Mouse (Mus musculus) CH12.LX (cell line): ENCODE results near the gene Mgat4d. TPM values are rescaled to one million over a fixed set of nuclear protein-coding genes. Genes with fewer than 3 reads are reported as not detected.

ENCODE experiments used
- DNase-seq: peaks from one replicate; pipeline ENCODE4 v3.0.0-alpha.2; 2013; ENCODE audit errors: extremely low read depth
- H3K27ac ChIP-seq: 2 replicates; pipeline ENCODE4 v1.5.1; 2012; ENCODE audit warnings: low read depth, mild to moderate bottlenecking, control low read depth, moderate library complexity; ENCODE audit not compliant: insufficient read depth
- H3K27me3 ChIP-seq: replicated peaks from 2 replicates; pipeline ENCODE3; 2012; ENCODE audit warnings: inconsistent platforms
- H3K36me3 ChIP-seq, 2 experiments: replicated peaks in 1 of 2; 2 replicates each; pipeline versions ENCODE3 to v1.6.1; 2012; ENCODE audit warnings: inconsistent platforms in 1 of 2, low read length in 1 of 2, mild to moderate bottlenecking in 1 of 2, mixed read lengths in 1 of 2, moderate library complexity in 1 of 2; ENCODE audit not compliant: control insufficient read depth in 1 of 2, insufficient read depth in 1 of 2
- H3K4me1 ChIP-seq, 2 experiments: 2 replicates each; pipeline ENCODE4 v1.6.1; 2012; ENCODE audit warnings: inconsistent platforms in 1 of 2, moderate library complexity in 1 of 2; ENCODE audit not compliant: insufficient read depth in 2 of 2, control insufficient read depth in 1 of 2
- H3K4me2 ChIP-seq: 2 replicates; pipeline ENCODE4 v1.6.1; 2012; ENCODE audit warnings: low read depth, mild to moderate bottlenecking, control low read depth; ENCODE audit not compliant: poor library complexity, insufficient read depth, severe bottlenecking
- H3K4me3 ChIP-seq, 3 experiments: fragments of 150-350 bp in 1 of 3; sonication (generic) in 1 of 3; replicated peaks in 1 of 3; 2 replicates each; pipeline versions ENCODE3 to v1.5.1; 2011 to 2012; ENCODE audit warnings: low read depth in 2 of 3, low read length in 2 of 3, mild to moderate bottlenecking in 2 of 3, moderate library complexity in 2 of 3, control low read depth in 1 of 3, improper control_type of control experiment in 1 of 3, inconsistent platforms in 1 of 3, mixed read lengths in 1 of 3; ENCODE audit not compliant: poor library complexity in 1 of 3
- H3K79me2 ChIP-seq: replicated peaks from 2 replicates; pipeline ENCODE4 v1.6.1; 2012; ENCODE audit warnings: mild to moderate bottlenecking, moderate library complexity; ENCODE audit not compliant: control insufficient read depth, poor library complexity, insufficient read depth, severe bottlenecking; ENCODE audit errors: extremely low read depth
- H3K9ac ChIP-seq: 2 replicates; pipeline ENCODE4 v1.6.1; 2012; ENCODE audit warnings: low read depth, mild to moderate bottlenecking, control low read depth, moderate library complexity; ENCODE audit not compliant: insufficient read depth
- H3K9me3 ChIP-seq: replicated peaks from 2 replicates; pipeline ENCODE3; 2012; ENCODE audit warnings: low read length, inconsistent platforms, mixed read lengths
- BHLHE40 ChIP-seq: IDR thresholded peaks from 2 replicates; pipeline ENCODE4 v1.6.1; 2011; ENCODE audit warnings: mild to moderate bottlenecking, low read depth, low read length, improper control_type of control experiment
- CHD1 ChIP-seq: IDR thresholded peaks from 2 replicates; pipeline ENCODE4 v1.6.1; 2012; ENCODE audit warnings: low read depth, low read length, improper control_type of control experiment, inconsistent platforms
- CHD2 ChIP-seq: IDR thresholded peaks from 2 replicates; pipeline ENCODE4 v1.6.1; 2011; ENCODE audit warnings: low read length, improper control_type of control experiment
- CTCF ChIP-seq, 2 experiments: IDR thresholded peaks in 1 of 2; conservative IDR thresholded peaks in 1 of 2; 2 replicates each; pipeline ENCODE4 v1.5.1; 2011 to 2012; ENCODE audit warnings: low read depth in 2 of 2, low read length in 2 of 2, improper control_type of control experiment in 1 of 2, inconsistent platforms in 1 of 2, mild to moderate bottlenecking in 1 of 2, moderate library complexity in 1 of 2
- E2F4 ChIP-seq: IDR thresholded peaks from 2 replicates; pipeline ENCODE4 v1.6.1; 2011; ENCODE audit warnings: low read depth, low read length, improper control_type of control experiment; ENCODE audit not compliant: insufficient replicate concordance
- ELF1 ChIP-seq: IDR thresholded peaks from 2 replicates; pipeline ENCODE4 v1.6.1; 2014; ENCODE audit warnings: low read depth, mild to moderate bottlenecking, inconsistent platforms, low read length, improper control_type of control experiment
- EP300 ChIP-seq: IDR thresholded peaks from 2 replicates; pipeline ENCODE4 v1.6.1; 2011; ENCODE audit warnings: low read length, improper control_type of control experiment
- ETS1 ChIP-seq: conservative IDR thresholded peaks from 2 replicates; pipeline ENCODE4 v1.6.1; 2012; ENCODE audit warnings: low read depth, mild to moderate bottlenecking, inconsistent platforms, low read length, improper control_type of control experiment, moderate library complexity
- GABPA ChIP-seq: IDR thresholded peaks from 2 replicates; pipeline ENCODE4 v1.6.1; 2012; ENCODE audit warnings: low read depth, low read length, improper control_type of control experiment, inconsistent platforms; ENCODE audit not compliant: insufficient replicate concordance
- HCFC1 ChIP-seq: IDR thresholded peaks from 2 replicates; pipeline ENCODE4 v1.6.1; 2012; ENCODE audit warnings: low read depth, mild to moderate bottlenecking, inconsistent platforms, low read length, improper control_type of control experiment
- IRF4 ChIP-seq: IDR thresholded peaks from 2 replicates; pipeline ENCODE4 v1.6.1; 2014; ENCODE audit warnings: low read depth, mild to moderate bottlenecking, inconsistent platforms, low read length, improper control_type of control experiment
- JUN ChIP-seq: IDR thresholded peaks from 2 replicates; pipeline ENCODE4 v1.6.1; 2011; ENCODE audit warnings: low read depth, mild to moderate bottlenecking, low read length, improper control_type of control experiment, moderate library complexity; ENCODE audit not compliant: insufficient read depth
- JUND ChIP-seq: conservative IDR thresholded peaks from 2 replicates; pipeline ENCODE4 v1.6.1; 2011; ENCODE audit warnings: low read depth, low read length, improper control_type of control experiment
- KAT2A ChIP-seq: IDR thresholded peaks from 2 replicates; pipeline ENCODE4 v1.6.1; 2012; ENCODE audit warnings: low read length, improper control_type of control experiment, inconsistent platforms; ENCODE audit not compliant: insufficient replicate concordance
- MAFK ChIP-seq: IDR thresholded peaks from 2 replicates; pipeline ENCODE4 v1.6.1; 2011; ENCODE audit warnings: low read length, improper control_type of control experiment; ENCODE audit not compliant: insufficient replicate concordance
- MAX ChIP-seq: IDR thresholded peaks from 2 replicates; pipeline ENCODE4 v1.6.1; 2011; ENCODE audit warnings: low read length, improper control_type of control experiment
- MAZ ChIP-seq: IDR thresholded peaks from 2 replicates; pipeline ENCODE4 v1.6.1; 2012; ENCODE audit warnings: low read depth, mild to moderate bottlenecking, inconsistent platforms, low read length, improper control_type of control experiment, moderate library complexity
- MEF2A ChIP-seq: IDR thresholded peaks from 2 replicates; pipeline ENCODE4 v1.6.1; 2014; ENCODE audit warnings: low read depth, mild to moderate bottlenecking, inconsistent platforms, low read length, improper control_type of control experiment, borderline replicate concordance
- MXI1 ChIP-seq: IDR thresholded peaks from 2 replicates; pipeline ENCODE4 v1.6.1; 2011; ENCODE audit warnings: mild to moderate bottlenecking, low read depth, low read length, improper control_type of control experiment
- MYC ChIP-seq: IDR thresholded peaks from 2 replicates; pipeline ENCODE4 v1.6.1; 2011; ENCODE audit warnings: low read depth, mild to moderate bottlenecking, improper control_type of control experiment, low read length
- NELFE ChIP-seq: IDR thresholded peaks from 2 replicates; pipeline ENCODE4 v1.6.1; 2011; ENCODE audit warnings: low read depth, low read length, improper control_type of control experiment
- NRF1 ChIP-seq: IDR thresholded peaks from 2 replicates; pipeline ENCODE4 v1.6.1; 2014; ENCODE audit warnings: low read depth, mild to moderate bottlenecking, inconsistent platforms, low read length, improper control_type of control experiment, moderate library complexity
- PAX5 ChIP-seq: IDR thresholded peaks from 2 replicates; pipeline ENCODE4 v1.6.1; 2012; ENCODE audit warnings: low read length, inconsistent platforms, mixed read lengths
- POLR2A ChIP-seq: IDR thresholded peaks from 2 replicates; pipeline ENCODE4 v1.6.1; 2011; ENCODE audit warnings: low read depth, mild to moderate bottlenecking, improper control_type of control experiment, low read length
- POLR2AphosphoS2 ChIP-seq: IDR thresholded peaks from 2 replicates; pipeline ENCODE4 v1.6.1; 2011; ENCODE audit warnings: low read depth, low read length, improper control_type of control experiment
- RAD21 ChIP-seq: IDR thresholded peaks from 2 replicates; pipeline ENCODE4 v1.6.1; 2011; ENCODE audit warnings: low read depth, mild to moderate bottlenecking, low read length, improper control_type of control experiment, moderate library complexity
- RCOR1 ChIP-seq: conservative IDR thresholded peaks from 2 replicates; pipeline ENCODE4 v1.6.1; 2012; ENCODE audit warnings: low read depth, mild to moderate bottlenecking, inconsistent platforms, low read length, improper control_type of control experiment
- SIN3A ChIP-seq: IDR thresholded peaks from 2 replicates; pipeline ENCODE4 v1.6.1; 2012; ENCODE audit warnings: low read length, improper control_type of control experiment, inconsistent platforms
- SMC3 ChIP-seq: IDR thresholded peaks from 2 replicates; pipeline ENCODE4 v1.6.1; 2011; ENCODE audit warnings: low read depth, low read length, improper control_type of control experiment
- TBP ChIP-seq: conservative IDR thresholded peaks from 2 replicates; pipeline ENCODE4 v1.6.1; 2011; ENCODE audit warnings: low read depth, low read length, improper control_type of control experiment
- TCF12 ChIP-seq: IDR thresholded peaks from 2 replicates; pipeline ENCODE4 v1.6.1; 2014; ENCODE audit warnings: low read depth, mild to moderate bottlenecking, inconsistent platforms, low read length, improper control_type of control experiment
- UBTF ChIP-seq: IDR thresholded peaks from 2 replicates; pipeline ENCODE4 v1.6.1; 2012; ENCODE audit warnings: low read depth, mild to moderate bottlenecking, inconsistent platforms, low read length, improper control_type of control experiment, moderate library complexity
- USF1 ChIP-seq: IDR thresholded peaks from 2 replicates; pipeline ENCODE4 v1.6.1; 2014; ENCODE audit warnings: low read depth, mild to moderate bottlenecking, inconsistent platforms, low read length, improper control_type of control experiment
- USF2 ChIP-seq: conservative IDR thresholded peaks from 2 replicates; pipeline ENCODE4 v1.6.1; 2011; ENCODE audit warnings: low read depth, low read length, improper control_type of control experiment
- ZC3H11A ChIP-seq: IDR thresholded peaks from 2 replicates; pipeline ENCODE4 v1.6.1; 2012; ENCODE audit warnings: low read depth, mild to moderate bottlenecking, inconsistent platforms, low read length, improper control_type of control experiment
- ZKSCAN1 ChIP-seq: IDR thresholded peaks from 2 replicates; pipeline ENCODE4 v1.6.1; 2012; ENCODE audit warnings: low read depth, inconsistent platforms, low read length, improper control_type of control experiment, borderline replicate concordance
- ZMIZ1 ChIP-seq: IDR thresholded peaks from 2 replicates; pipeline ENCODE4 v1.6.1; 2012; ENCODE audit warnings: low read depth, mild to moderate bottlenecking, inconsistent platforms, low read length, improper control_type of control experiment
- ZNF384 ChIP-seq: IDR thresholded peaks from 2 replicates; pipeline ENCODE4 v1.6.1; 2012; ENCODE audit warnings: low read depth, low read length, improper control_type of control experiment, inconsistent platforms
- dilution Hi-C: fragments of 300-500 bp; cut with MboI; formaldehyde crosslinking; loops from 2 replicates; pipeline ENCODE4 v1.14.3; 2020; ENCODE audit warnings: low sequenced_read_pairs; ENCODE audit not compliant: extremely low pct_unique_long_range_greater_than_20kb, extremely low pct_ligation_motif_present
- in situ Hi-C: fragments of 300-500 bp; cut with MboI; formaldehyde crosslinking; loops from 3 replicates; pipeline ENCODE4 v1.14.3; 2019; ENCODE audit warnings: low sequenced_read_pairs, low pct_ligation_motif_present, low pct_unique_long_range_greater_than_20kb, mixed read lengths
- polyA plus RNA-seq: library from polyadenylated mRNA; unstranded; fragments of >175 nt; gene quantifications from 2 replicates; pipeline ENCODE4 v1.2.1, GENCODE M21; 2012; ENCODE audit warnings: low read depth; ENCODE audit not compliant: insufficient read length
- total RNA-seq, 2 experiments: library from RNA; depleted of rRNA; stranded (reverse); fragments of 300-350 nt in 1 of 2; fragments of >200 nt in 1 of 2; gene quantifications; 2 replicates each; pipeline ENCODE4 v1.2.3; 2012 to 2014

Mgat4d gene
- total and polyA plus RNA-seq, 3 experiments: 0.17 TPM; not detected in 2

- Histone ChIP-seq H3K79me2 (no peaks in the 10 kb centered on the region), H3K4me2 (peak overlapping the region; percentile 38), H3K9me3 (peaks cover 5% of the 10 kb centered on the region), H3K4me1 (peaks cover 4 to 26% of the 10 kb centered on the region in 2 experiments), H3K9ac (no peak overlapping the region), H3K4me3 (no peak overlapping the region), H3K27ac (no peak overlapping the region; the same call in 1 of the 2 replicates)
- in situ Hi-C loops: no loop called here
- dilution Hi-C loops: no loop called here
- peak; percentile 87 for DNase-seq
- peak; percentile 77 for TF ChIP-seq CHD2
- TF ChIP-seq PAX5: no peak
- no peak for TF ChIP-seq NELFE
- TF ChIP-seq ZMIZ1: no peak
- TF ChIP-seq TBP: 0 out of 2 replicates have a peak, but pooled peaks have one; percentile 27
- TF ChIP-seq MEF2A: peak; percentile 88
- TF ChIP-seq KAT2A: no peak
- TF ChIP-seq USF2: no peak
- peak; percentile 86 for TF ChIP-seq BHLHE40
- TF ChIP-seq RCOR1: peak; percentile 98
- peak; percentile 72 for TF ChIP-seq ETS1
- TF ChIP-seq SIN3A: no peak
- 0 out of 2 replicates have a peak, but pooled peaks have one; percentile 48 for TF ChIP-seq MAZ
- no peak for TF ChIP-seq MXI1
- TF ChIP-seq ELF1: no peak; the same call in 1 of the 2 replicates
- TF ChIP-seq SMC3: no peak
- TF ChIP-seq GABPA: no peak
- TF ChIP-seq ZNF384: no peak
- no peak for TF ChIP-seq POLR2AphosphoS2
- peak; percentile 100 for TF ChIP-seq EP300
- TF ChIP-seq ZC3H11A: no peak
- TF ChIP-seq CTCF (conservative IDR thresholded peaks at IDR 0.05 in 1 of 2, IDR thresholded peaks at IDR 0.05 in 1 of 2; ENCODE audit: low read depth in 2 of 2, low read length in 2 of 2): no peak
- TF ChIP-seq NRF1: 0 out of 2 replicates have a peak, but pooled peaks have one; percentile 9
- no peak for TF ChIP-seq UBTF
- no peak for TF ChIP-seq MAX
- peak; percentile 100 for TF ChIP-seq IRF4
- TF ChIP-seq E2F4: no peak
- TF ChIP-seq POLR2A: no peak
- TF ChIP-seq MYC: peak; percentile 57; the same call in 1 of the 2 replicates
- TF ChIP-seq USF1: no peak
- TF ChIP-seq RAD21: no peak
- TF ChIP-seq CHD1: peak; percentile 97
- peak; percentile 46; the same call in 1 of the 2 replicates for TF ChIP-seq HCFC1
- TF ChIP-seq MAFK: 0 out of 2 replicates have a peak, but pooled peaks have one; percentile 61
- no peak for TF ChIP-seq ZKSCAN1
- TF ChIP-seq JUND: peak; percentile 95
- peak; percentile 95 for TF ChIP-seq JUN
- TF ChIP-seq TCF12: peak; percentile 83
- TF ChIP-seq, all 38 proteins: peak for 17
- Histone ChIP-seq H3K27me3 (no peaks in the 10 kb centered on the region), H3K36me3 (no peaks in the 10 kb centered on the region)
Measured at GRCm38 (mm10) chr8:83394325-83394724, 46.1 kb downstream of the Mgat4d start.
